Mouse (Mus musculus) thymus, adult 2 months (tissue): ENCODE measurements around the gene Cradd. TPM values are rescaled to one million over a fixed set of nuclear protein-coding genes. Genes with fewer than 3 reads are reported as not detected.

ENCODE experiments used
- DNase-seq: peaks from one replicate; pipeline ENCODE4 v3.0.0; 2021
- H3K27ac ChIP-seq: fragments of 200-500 bp; 2 replicates; pipeline ENCODE4 v1.5.1; 2012; ENCODE audit warnings: low read length, control low read depth; ENCODE audit not compliant: control insufficient read depth, insufficient read depth
- H3K27me3 ChIP-seq: fragments of 200-500 bp; 2 replicates; pipeline ENCODE4 v1.6.1; 2012; ENCODE audit warnings: mild to moderate bottlenecking, low read length, moderate library complexity, mixed read lengths; ENCODE audit not compliant: control insufficient read depth, insufficient read depth
- H3K36me3 ChIP-seq: fragments of 200-500 bp; 2 replicates; pipeline ENCODE4 v1.6.1; 2012; ENCODE audit warnings: mild to moderate bottlenecking, low read length, moderate library complexity; ENCODE audit not compliant: control insufficient read depth, insufficient read depth
- H3K4me1 ChIP-seq: fragments of 200-500 bp; replicated peaks from 2 replicates; pipeline ENCODE4 v1.6.1; 2012; ENCODE audit warnings: low read length; ENCODE audit not compliant: control insufficient read depth, insufficient read depth
- H3K4me3 ChIP-seq: fragments of 200-500 bp; 2 replicates; pipeline ENCODE4 v1.5.1; 2012; ENCODE audit warnings: mild to moderate bottlenecking, low read length, control low read depth, moderate library complexity; ENCODE audit not compliant: control insufficient read depth, insufficient read depth
- CTCF ChIP-seq: fragments of 200-500 bp; IDR thresholded peaks from 2 replicates; pipeline ENCODE4 v1.5.1; 2012; ENCODE audit warnings: mild to moderate bottlenecking, control low read depth, low read length, moderate library complexity, borderline replicate concordance; ENCODE audit not compliant: control insufficient read depth, poor library complexity, insufficient read depth; ENCODE audit errors: extremely low read depth
- POLR2A ChIP-seq: fragments of 200-500 bp; IDR thresholded peaks from 2 replicates; pipeline ENCODE4 v1.6.1; 2012; ENCODE audit warnings: mild to moderate bottlenecking, low read length, control low read depth, moderate library complexity; ENCODE audit not compliant: control insufficient read depth, poor library complexity, insufficient read depth; ENCODE audit errors: extremely low read depth
- WGBS: fragments of 180-500 bp; shearing (Covaris S2); methylation state at CpG from one replicate; pipeline ENCODE4 v1.1.7; 2018; 5-methylcytosine and 5-hydroxymethylcytosine counted together
- polyA plus RNA-seq: library from polyadenylated mRNA; depleted of rRNA; stranded (reverse); fragments of >200 nt; gene quantifications from 2 replicates; pipeline ENCODE4 v1.2.3, GENCODE M21; 2012

Cradd gene
- polyA plus RNA-seq, 1 experiment = 15.8 TPM

DNA sequence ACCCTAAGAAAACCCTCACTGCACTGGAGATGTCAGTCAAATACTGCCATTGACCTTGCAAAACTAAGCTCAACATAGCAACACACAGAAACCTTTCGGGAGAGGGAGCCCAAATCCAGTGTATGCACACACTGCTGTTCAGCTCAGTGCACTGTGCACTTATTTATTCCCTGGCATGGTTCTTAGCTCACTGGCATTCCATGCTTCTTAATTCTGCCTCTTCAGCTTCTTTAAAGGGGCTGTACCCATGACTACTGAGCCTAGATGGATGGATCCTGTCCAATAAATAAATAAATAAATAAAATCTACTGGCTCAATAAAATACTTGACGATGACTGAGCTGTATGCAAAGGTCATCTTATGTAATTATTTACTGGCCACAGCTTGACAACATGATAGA lies 85.3 kb downstream of the Cradd start:
- H3K27ac ChIP-seq = no peak overlapping the region
- no peak for TF ChIP-seq POLR2A
- no peak for TF ChIP-seq CTCF
- no peaks in the 10 kb centered on the region for H3K4me1 ChIP-seq
- DNase-seq = no peak
- no peaks in the 10 kb centered on the region for H3K36me3 ChIP-seq
- WGBS = 94% methylated on average over 2 of the region's 2 CpGs
- no peak overlapping the region for H3K4me3 ChIP-seq
- no peaks in the 10 kb centered on the region for H3K27me3 ChIP-seq

DNA sequence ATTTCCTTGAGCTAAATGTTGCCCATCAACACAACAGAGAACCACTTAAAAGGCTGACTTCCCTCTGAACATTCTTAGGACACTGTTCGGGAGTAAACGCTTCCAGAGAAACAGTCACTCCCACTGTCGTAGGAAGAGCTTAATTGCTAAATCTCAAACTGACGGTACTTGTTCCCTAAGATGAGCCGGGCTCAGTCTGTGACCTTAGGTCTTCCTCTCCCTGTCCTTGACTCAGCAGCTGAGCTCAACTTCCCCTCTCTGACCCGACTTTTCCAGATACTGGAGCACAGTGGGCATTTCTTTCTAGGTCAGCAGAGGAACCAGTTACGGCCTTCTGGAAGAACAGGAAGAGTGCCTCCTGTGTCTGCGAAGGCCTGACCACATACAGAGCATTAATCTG lies 87.7 kb downstream of the Cradd start:
- no peaks in the 10 kb centered on the region for H3K27me3 ChIP-seq
- H3K27ac ChIP-seq = no peak overlapping the region
- no peaks in the 10 kb centered on the region for H3K4me1 ChIP-seq
- 60% methylated on average over 8 of the region's 8 CpGs for WGBS
- no peak overlapping the region for H3K4me3 ChIP-seq
- H3K36me3 ChIP-seq = no peaks in the 10 kb centered on the region
- TF ChIP-seq CTCF (no peak), POLR2A (no peak)
- DNase-seq = no peak

- WGBS = 94% methylated on average over 3 of the region's 3 CpGs
Observed at GRCm38 (mm10) chr10:95234661-95235060, 89.3 kb downstream of the Cradd start.

GRCm38 (mm10) chr10:95233044-95233443 lies 90.9 kb downstream of the Cradd start:
- Histone ChIP-seq H3K27me3 (no peaks in the 10 kb centered on the region), H3K36me3 (no peaks in the 10 kb centered on the region), H3K27ac (no peak overlapping the region), H3K4me3 (no peak overlapping the region), H3K4me1 (no peaks in the 10 kb centered on the region)
- TF ChIP-seq POLR2A (no peak), CTCF (no peak)
- DNase-seq = no peak
- WGBS = 98% methylated on average over 10 of the region's 10 CpGs

More at GRCm38 (mm10) chr10:95234661-95235060, 89.3 kb downstream of the Cradd start:
- DNase-seq = no peak
- no peak for TF ChIP-seq POLR2A
- TF ChIP-seq CTCF = no peak
- Histone ChIP-seq H3K36me3 (no peaks in the 10 kb centered on the region), H3K4me3 (no peak overlapping the region), H3K27me3 (no peaks in the 10 kb centered on the region), H3K27ac (no peak overlapping the region), H3K4me1 (no peaks in the 10 kb centered on the region)

DNA sequence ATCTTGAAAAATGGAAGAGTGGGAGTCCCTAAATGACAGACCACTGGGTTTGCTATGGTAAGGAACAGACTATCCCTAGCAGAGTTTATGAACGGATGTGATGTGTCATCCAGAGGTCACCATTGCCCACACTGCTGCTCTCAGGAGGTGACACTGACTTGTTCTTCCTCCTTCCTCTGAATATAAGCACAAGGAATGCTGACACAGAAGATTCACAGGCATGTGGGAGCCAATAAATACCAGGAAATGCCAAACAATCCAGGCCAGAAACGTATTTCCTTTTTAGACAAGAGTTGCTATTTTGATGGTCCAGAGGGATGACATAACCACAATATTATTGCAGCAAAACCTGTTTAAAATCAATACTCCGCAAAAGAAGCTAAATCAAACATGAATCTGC lies 91.4 kb downstream of the Cradd start:
- TF ChIP-seq POLR2A = no peak
- TF ChIP-seq CTCF = no peak
- DNase-seq = no peak
- H3K4me1 ChIP-seq = no peaks in the 10 kb centered on the region
- H3K27ac ChIP-seq = no peak overlapping the region
- WGBS = 90% methylated on average over 3 of the region's 3 CpGs
- H3K36me3 ChIP-seq = no peaks in the 10 kb centered on the region
- no peaks in the 10 kb centered on the region for H3K27me3 ChIP-seq
- H3K4me3 ChIP-seq = no peak overlapping the region

DNA sequence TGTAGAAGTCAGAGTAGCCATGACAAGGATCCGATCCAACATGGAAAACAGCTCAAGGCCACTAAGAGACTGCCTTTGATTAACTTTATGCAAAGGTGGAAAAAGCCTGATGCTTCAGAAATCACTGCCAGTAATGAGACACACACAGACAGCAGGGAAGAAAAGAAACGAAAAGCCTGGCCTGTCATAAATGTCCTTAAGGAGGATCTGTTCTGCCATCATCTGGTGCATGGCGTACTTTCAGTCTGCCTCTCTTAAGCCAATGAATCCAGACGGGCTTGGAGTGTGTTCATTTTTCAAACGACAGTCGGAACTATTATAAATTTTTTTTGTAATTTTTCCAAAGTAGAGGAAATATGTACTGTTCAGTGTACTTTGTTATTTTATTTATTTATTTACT lies 95.7 kb downstream of the Cradd start:
- WGBS = 93% methylated on average over 6 of the region's 6 CpGs
- Histone ChIP-seq H3K4me3 (no peak overlapping the region), H3K36me3 (no peaks in the 10 kb centered on the region), H3K27me3 (no peaks in the 10 kb centered on the region), H3K27ac (no peak overlapping the region), H3K4me1 (no peaks in the 10 kb centered on the region)
- TF ChIP-seq POLR2A = no peak
- TF ChIP-seq CTCF = no peak
- no peak for DNase-seq

DNA sequence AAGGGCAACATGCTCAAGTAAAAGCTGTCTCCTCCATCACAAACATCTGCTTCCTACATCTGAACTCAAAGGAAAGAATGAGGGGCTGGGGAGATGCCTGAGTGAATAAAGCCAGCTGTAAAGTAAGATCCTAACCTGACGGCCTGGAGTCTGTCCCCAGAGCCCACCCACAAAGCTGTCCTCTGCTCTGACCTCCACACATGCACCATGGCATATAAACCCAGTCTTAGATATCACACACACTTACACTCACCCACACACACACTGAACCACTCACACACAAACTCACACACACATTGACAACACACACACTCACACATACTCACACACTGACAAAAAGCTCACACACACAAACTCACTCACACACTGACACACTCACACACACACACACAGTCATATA lies 96.3 kb downstream of the Cradd start:
- no peaks in the 10 kb centered on the region for H3K36me3 ChIP-seq
- 83% methylated on average over 1 of the region's 1 CpGs for WGBS
- no peak overlapping the region for H3K27ac ChIP-seq
- DNase-seq = no peak
- no peak overlapping the region for H3K4me3 ChIP-seq
- H3K27me3 ChIP-seq = no peaks in the 10 kb centered on the region
- TF ChIP-seq CTCF = no peak
- TF ChIP-seq POLR2A = no peak
- H3K4me1 ChIP-seq = no peaks in the 10 kb centered on the region
